In the genomic region with DNA sequence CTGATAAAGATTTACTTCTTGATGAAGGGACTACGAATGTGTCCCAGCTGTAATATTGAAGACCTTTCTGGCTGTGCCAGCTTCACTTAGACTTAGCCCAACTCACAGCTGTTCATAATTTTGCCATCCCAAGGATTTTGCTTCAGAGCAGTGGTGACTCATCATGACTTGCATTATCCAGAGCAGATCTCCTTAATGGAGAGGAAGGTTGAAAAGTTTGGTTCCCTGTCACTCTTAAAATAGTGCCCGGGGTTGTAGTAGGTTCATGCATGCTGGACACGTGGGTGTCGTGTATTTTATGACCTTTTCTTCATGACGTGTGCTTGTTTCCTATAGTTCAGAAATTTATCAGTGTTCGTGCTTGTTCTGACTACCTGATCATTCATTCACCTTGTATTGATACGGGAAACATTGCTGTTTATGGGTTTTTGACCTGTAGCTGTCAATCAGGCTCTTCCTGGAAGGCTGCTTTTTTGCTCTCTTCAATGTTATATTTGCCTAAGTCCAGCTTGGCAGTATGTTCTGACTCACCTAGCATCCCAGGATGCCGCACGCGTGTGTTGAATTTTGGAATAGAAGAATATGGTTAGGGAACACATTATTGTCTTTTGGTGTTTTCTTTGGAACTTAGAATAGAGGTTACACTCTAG, we compare ENCODE assay signal across 20 mouse cellular contexts. TPM values are rescaled to one million over a fixed set of nuclear protein-coding genes. Genes with fewer than 3 reads are reported as not detected.
DNase-seq lines count a peak whose midpoint lies in the region; ATAC-seq and TF ChIP-seq lines count a peak whose summit lies in the region.
"Had no signal": no experiment of that assay in that cellular context is flagged by ENCODE, and none has a peak within 500 bp of the region (broad histone marks: within the 10 kb centered on the region; RNA-seq: fewer than 3 reads in every experiment).

No protein-coding gene starts in this region.

- no peak overlapping the region for H3K4me2 ChIP-seq in midbrain, embryonic 11.5 days
- H3K4me2 ChIP-seq in hindbrain, embryonic 12.5 days (replicated peaks) = no peak overlapping the region
- H3K4me2 ChIP-seq: embryonic facial prominence, embryonic 15.5 days; forebrain, embryonic 15.5 days; liver, embryonic 13.5 days had no signal

- DNase-seq in adrenal gland, adult 8-10 months = peak; percentile 27
- no peak for DNase-seq in adrenal gland, postnatal 25 days
- peak; percentile 47 for DNase-seq in midbrain, embryonic 11.5 days (ENCODE audit: low spot score, missing footprints)
- DNase-seq in midbrain, embryonic 10.5 days (ENCODE audit: low spot score) = no peak
- no peak for DNase-seq in retina, postnatal 1 day
- no peak for DNase-seq in cerebellum, adult 9-10 months
- DNase-seq: cerebellum, postnatal 10 days; heart, postnatal 14 days; kidney, adult 2 months; kidney, postnatal 25 days; liver, embryonic 13.5 days; lung, postnatal 14 days; right cerebral cortex, postnatal 14 days; thymus, postnatal 4 days had no signal

- TF ChIP-seq POLR2A in cortical plate, adult 2 months (IDR thresholded peaks at IDR 0.05; ENCODE audit: extremely low read depth, insufficient read depth, low read length) = no peak

- no peaks in the 10 kb centered on the region for H3K27me3 ChIP-seq in midbrain, embryonic 11.5 days (ENCODE audit: control insufficient read depth, insufficient read depth, low read length)
- H3K27me3 ChIP-seq in midbrain, embryonic 10.5 days (ENCODE audit: low read depth, poor library complexity, severe bottlenecking) = no peaks in the 10 kb centered on the region
- no peaks in the 10 kb centered on the region for H3K27me3 ChIP-seq in hindbrain, embryonic 12.5 days
- H3K27me3 ChIP-seq: embryonic facial prominence, embryonic 15.5 days; forebrain, embryonic 15.5 days; liver, embryonic 13.5 days had no signal

- H3K27ac ChIP-seq in midbrain, embryonic 11.5 days (ENCODE audit: low read depth, low read length) = no peak overlapping the region
- H3K27ac ChIP-seq in midbrain, embryonic 10.5 days (replicated peaks) = no peak overlapping the region
- H3K27ac ChIP-seq in cortical plate, adult 2 months (ENCODE audit: insufficient read depth, low read length) = peak overlapping the region; percentile 57; the same call in 1 of the 2 replicates
- H3K27ac ChIP-seq in hindbrain, embryonic 12.5 days = no peak overlapping the region
- H3K27ac ChIP-seq: embryonic facial prominence, embryonic 15.5 days; forebrain, embryonic 15.5 days; heart, embryonic 10.5 days; liver, embryonic 13.5 days had no signal

- H3K36me3 ChIP-seq in midbrain, embryonic 11.5 days (ENCODE audit: control insufficient read depth, insufficient read depth, low read length) = no peaks in the 10 kb centered on the region
- H3K36me3 ChIP-seq in midbrain, embryonic 10.5 days = no peaks in the 10 kb centered on the region
- no peaks in the 10 kb centered on the region for H3K36me3 ChIP-seq in hindbrain, embryonic 12.5 days
- H3K36me3 ChIP-seq: embryonic facial prominence, embryonic 15.5 days; forebrain, embryonic 15.5 days; heart, embryonic 10.5 days; liver, embryonic 13.5 days had no signal

- no peak for TF ChIP-seq CTCF in cortical plate, adult 2 months (IDR thresholded peaks at IDR 0.05; ENCODE audit: extremely low read depth, insufficient read depth, low read length)

- no peak for ATAC-seq in midbrain, embryonic 11.5 days (ENCODE audit: low FRiP score)
- ATAC-seq in hindbrain, embryonic 12.5 days (ENCODE audit: low FRiP score) = no peak
- ATAC-seq: forebrain, embryonic 15.5 days; hindbrain, embryonic 16.5 days had no signal

- no peaks in the 10 kb centered on the region for H3K4me1 ChIP-seq in midbrain, embryonic 11.5 days (ENCODE audit: control insufficient read depth, insufficient read depth, low read length)
- no peaks in the 10 kb centered on the region for H3K4me1 ChIP-seq in midbrain, embryonic 10.5 days
- H3K4me1 ChIP-seq in cortical plate, adult 2 months (ENCODE audit: control insufficient read depth, insufficient read depth, low read length) = no peaks in the 10 kb centered on the region; the same call in 1 of the 2 replicates
- no peaks in the 10 kb centered on the region for H3K4me1 ChIP-seq in hindbrain, embryonic 12.5 days
- H3K4me1 ChIP-seq: embryonic facial prominence, embryonic 15.5 days; forebrain, embryonic 15.5 days; heart, embryonic 10.5 days; liver, embryonic 13.5 days had no signal

- no peak overlapping the region for H3K4me3 ChIP-seq in midbrain, embryonic 11.5 days (ENCODE audit: low read depth, low read length)
- H3K4me3 ChIP-seq in midbrain, embryonic 10.5 days = no peak overlapping the region
- H3K4me3 ChIP-seq in cortical plate, adult 2 months (ENCODE audit: insufficient read depth, low read length) = no peak overlapping the region
- H3K4me3 ChIP-seq in hindbrain, embryonic 12.5 days = no peak overlapping the region
- H3K4me3 ChIP-seq: embryonic facial prominence, embryonic 15.5 days; forebrain, embryonic 15.5 days; heart, embryonic 10.5 days; liver, embryonic 13.5 days had no signal

- WGBS in midbrain, embryonic 11.5 days = 96% methylated on average over 10 of the region's 10 CpGs
- 94% methylated on average over 10 of the region's 10 CpGs for WGBS in midbrain, embryonic 10.5 days
- 92% methylated on average over 10 of the region's 10 CpGs for WGBS in hindbrain, embryonic 12.5 days

- no peak overlapping the region for H3K9ac ChIP-seq in midbrain, embryonic 11.5 days (ENCODE audit: low read length)
- no peak overlapping the region for H3K9ac ChIP-seq in hindbrain, embryonic 12.5 days
- H3K9ac ChIP-seq: embryonic facial prominence, embryonic 15.5 days; forebrain, embryonic 15.5 days; liver, embryonic 13.5 days had no signal

- H3K9me3 ChIP-seq in midbrain, embryonic 11.5 days (ENCODE audit: control insufficient read depth, low read length) = no peaks in the 10 kb centered on the region
- H3K9me3 ChIP-seq in midbrain, embryonic 10.5 days (replicated peaks) = no peaks in the 10 kb centered on the region
- no peaks in the 10 kb centered on the region for H3K9me3 ChIP-seq in hindbrain, embryonic 12.5 days (replicated peaks)
- H3K9me3 ChIP-seq: embryonic facial prominence, embryonic 15.5 days; forebrain, embryonic 15.5 days; heart, embryonic 10.5 days; liver, embryonic 13.5 days had no signal

RNA-seq across cellular contexts. Expression of gene Gbe1, which starts 17.0 kb away (rescaled TPM):
- 10 to 100 TPM; 22.0 to 54.2 (median 37.2) TPM for total RNA-seq in adrenal gland, adult 8-10 months (2022)
- total RNA-seq in adrenal gland, postnatal 25 days (2021) = 60.7 and 80.2 TPM in 2 replicates
- 15.9 and 23.0 TPM in 2 replicates for polyA plus RNA-seq in midbrain, embryonic 11.5 days (2014; fragmentation: Nextera tagmentation; extraction: Ambion mirVana)
- 17.3 and 17.6 TPM in 2 replicates for polyA plus RNA-seq in midbrain, embryonic 10.5 days (2016; fragmentation: Nextera tagmentation; extraction: Ambion mirVana)
- 7.4 and 10.7 TPM in 2 replicates for polyA plus RNA-seq in cortical plate, adult 2 months (2012; rRNA removed)
- polyA plus RNA-seq in hindbrain, embryonic 12.5 days (2016; fragmentation: Nextera tagmentation; extraction: Ambion mirVana) = 14.6 and 16.2 TPM in 2 replicates

Comparison
In these comparisons a context has a peak if more than half of its experiments do, and no peak if none do; other contexts are left out.
1. DNase-seq: peak in adrenal gland, adult 8-10 months (single experiment) and midbrain, embryonic 11.5 days (single experiment); none in adrenal gland, postnatal 25 days (single experiment), midbrain, embryonic 10.5 days (single experiment), retina, postnatal 1 day (single experiment) and cerebellum, adult 9-10 months (single experiment).